ENCODE assay signal across 7 mouse cellular contexts in the genomic region with DNA sequence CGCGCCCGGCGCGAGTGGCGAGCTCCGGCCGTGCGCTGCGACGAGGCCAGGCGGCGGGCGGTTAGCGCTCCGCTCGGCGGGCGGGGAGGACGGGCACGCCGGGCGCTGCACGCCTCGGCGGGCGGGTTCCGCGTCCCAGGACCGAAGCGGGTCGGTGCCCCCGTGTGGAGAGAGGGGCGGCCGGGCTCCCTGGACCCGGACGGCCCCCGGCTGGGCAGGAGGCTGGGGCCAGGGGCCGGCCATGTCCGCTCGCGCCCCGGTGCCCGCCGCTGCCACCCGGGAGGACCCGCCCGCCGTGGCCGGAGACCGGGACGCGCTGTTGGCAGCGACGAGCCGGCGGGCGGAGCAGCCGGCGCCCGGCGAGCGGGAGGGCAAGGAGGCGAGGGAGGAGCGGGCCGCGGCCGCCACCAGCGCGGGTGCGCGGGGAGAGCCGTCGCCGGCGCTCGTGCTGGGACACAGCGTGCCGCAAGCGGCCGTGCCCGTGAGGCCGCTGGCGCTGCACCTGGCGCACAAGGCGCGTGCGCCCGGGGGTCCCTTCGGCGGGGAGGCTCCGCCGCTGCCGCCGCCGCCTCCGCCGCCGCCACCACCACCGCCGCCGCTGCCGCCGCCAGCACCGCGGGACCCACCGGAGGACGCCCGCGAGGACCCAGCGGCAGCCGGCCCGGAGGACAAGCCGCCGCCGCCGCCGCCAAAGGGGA. TPM values are rescaled to one million over a fixed set of nuclear protein-coding genes. Genes with fewer than 3 reads are reported as not detected.
DNase-seq lines count a peak whose midpoint lies in the region; ATAC-seq and TF ChIP-seq lines count a peak whose summit lies in the region.

No protein-coding gene starts in this region.

- no peak overlapping the region for H3K27ac ChIP-seq in ES-E14 (ENCODE audit: insufficient read depth, low read depth, low read length, poor library complexity, severe bottlenecking)
- H3K27ac ChIP-seq in embryonic facial prominence, embryonic 13.5 days = no peak overlapping the region
- peak overlapping the region; percentile 92 for H3K27ac ChIP-seq in heart, postnatal 0 days (ENCODE audit: low read depth)
- peak overlapping the region; percentile 73 for H3K27ac ChIP-seq in small intestine, adult 2 months (ENCODE audit: insufficient read depth, low read depth, low read length)

- under 1% methylated on average over 73 of the region's 118 CpGs for WGBS in embryonic facial prominence, embryonic 13.5 days
- under 1% methylated on average over 93 of the region's 118 CpGs for WGBS in heart, postnatal 0 days
- WGBS in small intestine, adult 2 months = under 1% methylated on average over 86 of the region's 118 CpGs

- TF ChIP-seq POLR2A in small intestine, adult 2 months (IDR thresholded peaks at IDR 0.05; ENCODE audit: low read depth, low read length) = no peak

- no peak for DNase-seq in ES-E14 (ENCODE audit: low read depth, low spot score)
- DNase-seq in adrenal gland, adult 2 months = peak; percentile 77
- DNase-seq in heart, postnatal 0 days (ENCODE audit: low spot score) = no peak
- peak; percentile 54 to 73 for DNase-seq in kidney, postnatal 4 days
- peak; percentile 37 for DNase-seq in mesoderm, embryonic 11.5 days (ENCODE audit: low read depth, low spot score)

- peak overlapping the region; percentile 82 for H3K9ac ChIP-seq in ES-E14 (ENCODE audit: insufficient read depth, low read depth, low read length, poor library complexity, severe bottlenecking)
- H3K9ac ChIP-seq in embryonic facial prominence, embryonic 13.5 days = peak overlapping the region; percentile 74
- H3K9ac ChIP-seq in heart, postnatal 0 days (replicated peaks; ENCODE audit: low read depth, low read length) = peak overlapping the region; percentile 88

- no peaks in the 10 kb centered on the region for H3K9me3 ChIP-seq in ES-E14 (ENCODE audit: control insufficient read depth, insufficient read depth, low read depth, low read length)
- H3K9me3 ChIP-seq in embryonic facial prominence, embryonic 13.5 days = no peaks in the 10 kb centered on the region
- H3K9me3 ChIP-seq in heart, postnatal 0 days (replicated peaks; ENCODE audit: control insufficient read depth, low read length) = no peaks in the 10 kb centered on the region

- H3K36me3 ChIP-seq in ES-E14 (ENCODE audit: control insufficient read depth, insufficient read depth, low read length, poor library complexity, severe bottlenecking) = no peaks in the 10 kb centered on the region
- no peaks in the 10 kb centered on the region for H3K36me3 ChIP-seq in embryonic facial prominence, embryonic 13.5 days
- no peaks in the 10 kb centered on the region for H3K36me3 ChIP-seq in heart, postnatal 0 days (replicated peaks; ENCODE audit: control insufficient read depth, insufficient read depth, low read length)
- no peaks in the 10 kb centered on the region for H3K36me3 ChIP-seq in small intestine, adult 2 months (ENCODE audit: control insufficient read depth, insufficient read depth, low read length)

- TF ChIP-seq CTCF in heart, postnatal 0 days (IDR thresholded peaks at IDR 0.05; ENCODE audit: low read depth) = no peak
- no peak for TF ChIP-seq CTCF in small intestine, adult 2 months (IDR thresholded peaks at IDR 0.05; ENCODE audit: extremely low read depth, insufficient read length, insufficient replicate concordance, low read depth, low read length)

- H3K4me1 ChIP-seq in ES-E14 (ENCODE audit: control insufficient read depth in 2 of 2, insufficient read depth in 2 of 2, low read length in 2 of 2, poor library complexity in 1 of 2) = peaks cover 0 to 2% of the 10 kb centered on the region in 2 experiments; a peak in 1 of 4 replicates
- H3K4me1 ChIP-seq in embryonic facial prominence, embryonic 13.5 days = peaks cover 7% of the 10 kb centered on the region; the same call in 1 of the 2 replicates
- H3K4me1 ChIP-seq in heart, postnatal 0 days (ENCODE audit: control insufficient read depth, insufficient read depth) = peaks cover 4% of the 10 kb centered on the region; the same call in 1 of the 2 replicates
- H3K4me1 ChIP-seq in small intestine, adult 2 months (ENCODE audit: control insufficient read depth, insufficient read depth, insufficient read length, low read length) = peaks cover 8% of the 10 kb centered on the region; the same call in 1 of the 2 replicates

- no peak; the same call in 1 of the 2 replicates for ATAC-seq in embryonic facial prominence, embryonic 13.5 days (ENCODE audit: insufficient number of reproducible peaks, insufficient read depth, low FRiP score, low TSS enrichment, low read depth)
- peak; percentile 15 for ATAC-seq in heart, postnatal 0 days (ENCODE audit: insufficient read depth, low read depth)

- no peak for TF ChIP-seq EP300 in heart, postnatal 0 days (IDR thresholded peaks at IDR 0.05; ENCODE audit: low read depth)

- in situ Hi-C loops in ES-E14 (cut with MboI; ENCODE audit: low sequenced_read_pairs in 2 of 2, unreplicated experiment in 2 of 2) = no loop called here

- H3K4me2 ChIP-seq in embryonic facial prominence, embryonic 13.5 days = peak overlapping the region; percentile 99
- H3K4me2 ChIP-seq in heart, postnatal 0 days (ENCODE audit: low read depth, low read length) = peak overlapping the region; percentile 90

- peaks cover 44% of the 10 kb centered on the region for H3K27me3 ChIP-seq in embryonic facial prominence, embryonic 13.5 days
- H3K27me3 ChIP-seq in heart, postnatal 0 days (ENCODE audit: control insufficient read depth, insufficient read depth, low read length) = no peaks in the 10 kb centered on the region
- H3K27me3 ChIP-seq in small intestine, adult 2 months (ENCODE audit: control insufficient read depth, insufficient read depth, low read length) = no peaks in the 10 kb centered on the region

- peak overlapping the region; percentile 66 to 92 for H3K4me3 ChIP-seq in ES-E14 (ENCODE audit: insufficient read depth in 1 of 2, low read depth in 1 of 2, low read length in 2 of 2, poor library complexity in 1 of 2, severe bottlenecking in 1 of 2)
- peak overlapping the region; percentile 71 for H3K4me3 ChIP-seq in embryonic facial prominence, embryonic 13.5 days
- peak overlapping the region; percentile 73 for H3K4me3 ChIP-seq in heart, postnatal 0 days (ENCODE audit: low read depth, low read length)
- peak overlapping the region; percentile 85 for H3K4me3 ChIP-seq in small intestine, adult 2 months (ENCODE audit: low read depth, low read length)

TF ChIP-seq in ES-E14, 5 proteins besides CTCF, POLR2A, EP300 and RAD21:
- TF ChIP-seq MAFK (IDR thresholded peaks at IDR 0.05; ENCODE audit: insufficient read depth, low read depth, low read length) (no peak), ZC3H11A (IDR thresholded peaks at IDR 0.05; ENCODE audit: borderline replicate concordance, low read depth, low read length) (no peak), ZNF384 (IDR thresholded peaks at IDR 0.05; ENCODE audit: low read depth, low read length) (no peak), HCFC1 (IDR thresholded peaks at IDR 0.05; ENCODE audit: borderline replicate concordance, insufficient read depth, low read length) (no peak), CHD2 (IDR thresholded peaks at IDR 0.05; ENCODE audit: low read depth, low read length) (no peak)

RNA-seq across cellular contexts. Expression of gene Larp1b, which starts 0.4 kb away (rescaled TPM):
- 9.4 and 9.7 TPM in 2 replicates for total RNA-seq in ES-E14 (2012; rRNA removed)
- total RNA-seq in adrenal gland, adult 2 months (2021) = 10 to 100 TPM; 33.7 to 35.3 TPM
- 3.7 and 8.1 TPM in 2 replicates for polyA plus RNA-seq in adrenal gland, adult 2 months (2012; rRNA removed)
- 0.65 and 0.96 TPM in 2 replicates for polyA plus RNA-seq in embryonic facial prominence, embryonic 13.5 days (2015; fragmentation: Nextera tagmentation; extraction: Ambion mirVana)
- 20.7 and 37.9 TPM in 2 replicates for total RNA-seq in heart, postnatal 0 days (2014; rRNA removed; ENCODE audit: low replicate concordance)
- 33.2 and 35.4 TPM in 2 replicates for polyA plus RNA-seq in heart, postnatal 0 days (2015; fragmentation: Nextera tagmentation; extraction: Ambion mirVana)
- 12.0 and 46.5 TPM in 2 replicates for polyA plus RNA-seq in small intestine, adult 2 months (2012; rRNA removed)

RNA-seq across cellular contexts. Expression of gene 1700034I23Rik, which starts 47.7 kb away (rescaled TPM):
- total RNA-seq in ES-E14 (2012; rRNA removed) = 0.11 TPM in 1 of 2 replicates, not detected in the other
- total RNA-seq in adrenal gland, adult 2 months (2021) = not detected
- polyA plus RNA-seq in adrenal gland, adult 2 months (2012; rRNA removed) = not detected in 2 replicates
- polyA plus RNA-seq in embryonic facial prominence, embryonic 13.5 days (2015; fragmentation: Nextera tagmentation; extraction: Ambion mirVana) = 0.17 and 0.40 TPM in 2 replicates
- not detected in 2 replicates for total RNA-seq in heart, postnatal 0 days (2014; rRNA removed; ENCODE audit: low replicate concordance)
- polyA plus RNA-seq in heart, postnatal 0 days (2015; fragmentation: Nextera tagmentation; extraction: Ambion mirVana) = 0.11 TPM in 2 replicates
- polyA plus RNA-seq in small intestine, adult 2 months (2012; rRNA removed) = not detected in 2 replicates

Comparison
In these comparisons a context has a peak if more than half of its experiments do, and no peak if none do; other contexts are left out.
1. DNase-seq: peak in adrenal gland, adult 2 months (single experiment), kidney, postnatal 4 days (2 of 2) and mesoderm, embryonic 11.5 days (single experiment); none in ES-E14 (single experiment) and heart, postnatal 0 days (single experiment).
2. H3K27ac ChIP-seq: peak in heart, postnatal 0 days (single experiment) and small intestine, adult 2 months (single experiment); none in ES-E14 (single experiment) and embryonic facial prominence, embryonic 13.5 days (single experiment).
3. Peak in every context shown above with its lines, with median percentiles within 50 percentile points of each other: H3K4me3 ChIP-seq and H3K9ac ChIP-seq.